26 mouse cellular contexts compared by ENCODE assay signal in genomic region chr9:50770011-50770410, GRCm38 (mm10). TPM values are rescaled to one million over a fixed set of nuclear protein-coding genes. Genes with fewer than 3 reads are reported as not detected.
DNase-seq lines count a peak whose midpoint lies in the region; ATAC-seq lines count a peak whose summit lies in the region.
"Had no signal": no experiment of that assay in that cellular context is flagged by ENCODE, and none has a peak within 500 bp of the region (broad histone marks: within the 10 kb centered on the region; RNA-seq: fewer than 3 reads in every experiment).

No protein-coding gene starts in this region.

- H3K4me3 ChIP-seq in heart, embryonic 13.5 days, result no peak overlapping the region
- H3K4me3 ChIP-seq: embryonic facial prominence, embryonic 13.5 days; erythroblast, embryonic 14.5 days; forebrain, embryonic 12.5 days; forebrain, embryonic 15.5 days; heart, embryonic 15.5 days; hindbrain, embryonic 12.5 days; hindbrain, embryonic 15.5 days had no signal

- H3K4me1 ChIP-seq in heart, embryonic 13.5 days, result peaks cover 31% of the 10 kb centered on the region

- intact Hi-C loops in heart, postnatal 36 days (cut with DNase I), result no loop called here
- intact Hi-C loops in heart, postnatal 25 days (cut with DNase I), result no loop called here

- H3K27me3 ChIP-seq in heart, embryonic 13.5 days (replicated peaks), result no peaks in the 10 kb centered on the region
- H3K27me3 ChIP-seq: embryonic facial prominence, embryonic 13.5 days; forebrain, embryonic 12.5 days; forebrain, embryonic 15.5 days; heart, embryonic 15.5 days; hindbrain, embryonic 12.5 days; hindbrain, embryonic 15.5 days had no signal

- DNase-seq in heart, adult 11 months, result peak; percentile 95
- DNase-seq in heart, postnatal 36 days, result no peak
- no peak for DNase-seq in heart, adult 9 months (ENCODE audit: low spot score in 2 of 2)
- peak; percentile 26 for DNase-seq in heart, postnatal 4 days
- DNase-seq in heart, postnatal 25 days (ENCODE audit: low spot score), result no peak
- DNase-seq: adrenal gland, adult 8-10 months; adrenal gland, postnatal 25 days; cerebellum, adult 11-12 months; cerebellum, adult 8-10 months; cerebellum, postnatal 10 days; cerebellum, postnatal 36 days; embryo, embryonic 11 days; gastrocnemius, postnatal 25 days; kidney, adult 2 months had no signal

- H3K27ac ChIP-seq in heart, embryonic 13.5 days (replicated peaks), result no peak overlapping the region
- H3K27ac ChIP-seq: embryonic facial prominence, embryonic 10.5 days; embryonic facial prominence, embryonic 13.5 days; forebrain, embryonic 12.5 days; forebrain, embryonic 15.5 days; heart, embryonic 15.5 days; hindbrain, embryonic 12.5 days; hindbrain, embryonic 15.5 days had no signal

- H3K36me3 ChIP-seq in heart, embryonic 13.5 days, result peaks cover 19% of the 10 kb centered on the region
- H3K36me3 ChIP-seq: forebrain, embryonic 12.5 days; forebrain, embryonic 15.5 days; heart, embryonic 15.5 days; hindbrain, embryonic 15.5 days had no signal

- no peaks in the 10 kb centered on the region for H3K9me3 ChIP-seq in heart, embryonic 13.5 days
- H3K9me3 ChIP-seq: embryonic facial prominence, embryonic 10.5 days; embryonic facial prominence, embryonic 13.5 days; forebrain, embryonic 12.5 days; forebrain, embryonic 15.5 days; heart, embryonic 15.5 days; hindbrain, embryonic 12.5 days; hindbrain, embryonic 15.5 days had no signal

- H3K4me2 ChIP-seq in heart, embryonic 13.5 days, result no peak overlapping the region
- H3K4me2 ChIP-seq: forebrain, embryonic 12.5 days; forebrain, embryonic 15.5 days; hindbrain, embryonic 12.5 days; hindbrain, embryonic 15.5 days had no signal

- ATAC-seq in heart, embryonic 13.5 days (ENCODE audit: extremely low read depth, insufficient number of reproducible peaks, low FRiP score, low TSS enrichment), result no peak
- ATAC-seq: activated CD4-positive, CD25-positive, alpha-beta regulatory T cell, adult 4 months; forebrain, embryonic 15.5 days; intestine, postnatal 0 days had no signal

- WGBS in heart, embryonic 13.5 days, result 69% methylated on average over 2 of the region's 2 CpGs

- H3K9ac ChIP-seq in heart, embryonic 13.5 days, result peak overlapping the region; percentile 50; the same call in 1 of the 2 replicates
- H3K9ac ChIP-seq: embryonic facial prominence, embryonic 13.5 days; forebrain, embryonic 12.5 days; forebrain, embryonic 15.5 days; heart, embryonic 15.5 days; hindbrain, embryonic 12.5 days; hindbrain, embryonic 15.5 days had no signal

RNA-seq across cellular contexts. Expression of gene Fdxacb1, which starts 2.0 kb away (rescaled TPM):
- 1 to 10 TPM; 6.0 to 6.6 TPM for total RNA-seq in heart, postnatal 36 days (2021)
- polyA plus RNA-seq in heart, embryonic 13.5 days (2015; fragmentation: Nextera tagmentation; extraction: Ambion mirVana), result 8.2 and 8.5 TPM in 2 replicates
- total RNA-seq in heart, postnatal 4 days (2021), result 1 to 10 TPM; 6.0 to 7.1 TPM
- total RNA-seq in heart, postnatal 25 days (2021), result 1 to 10 TPM; 5.1 to 5.2 TPM

RNA-seq across cellular contexts. Expression of gene Alg9, which starts 4.8 kb away (rescaled TPM):
- 1 to 10 TPM; 8.9 to 10.0 TPM for total RNA-seq in heart, postnatal 36 days (2021)
- 27.3 and 31.9 TPM in 2 replicates for polyA plus RNA-seq in heart, embryonic 13.5 days (2015; fragmentation: Nextera tagmentation; extraction: Ambion mirVana)
- total RNA-seq in heart, postnatal 4 days (2021), result 10 to 100 TPM; 14.2 to 14.8 TPM
- 10 to 100 TPM in 1 of 2 experiments, 1 to 10 TPM in 1; 9.9 to 11.6 TPM for total RNA-seq in heart, postnatal 25 days (2021)

RNA-seq across cellular contexts. Expression of gene 1110032A03Rik, which starts 5.3 kb away (rescaled TPM):
- total RNA-seq in heart, postnatal 36 days (2021), result 10 to 100 TPM in 1 of 2 experiments, 1 to 10 TPM in 1; 8.8 to 11.9 TPM
- 24.5 and 25.9 TPM in 2 replicates for polyA plus RNA-seq in heart, embryonic 13.5 days (2015; fragmentation: Nextera tagmentation; extraction: Ambion mirVana)
- total RNA-seq in heart, postnatal 4 days (2021), result 10 to 100 TPM; 10.3 to 11.2 TPM
- total RNA-seq in heart, postnatal 25 days (2021), result 10 to 100 TPM in 1 of 2 experiments, 1 to 10 TPM in 1; 8.9 to 10.3 TPM

RNA-seq across cellular contexts. Expression of gene Hspb2, which starts 17.9 kb away (rescaled TPM):
- total RNA-seq in heart, postnatal 36 days (2021), result 100 to 1,000 TPM; 132 to 137 TPM
- polyA plus RNA-seq in heart, embryonic 13.5 days (2015; fragmentation: Nextera tagmentation; extraction: Ambion mirVana), result 260 and 319 TPM in 2 replicates
- 100 to 1,000 TPM; 130 to 150 TPM for total RNA-seq in heart, postnatal 4 days (2021)
- 100 to 1,000 TPM; 141 to 154 TPM for total RNA-seq in heart, postnatal 25 days (2021)
- total RNA-seq: hematopoietic stem cell, adult 5-6 weeks had no signal
- polyA plus RNA-seq: erythroblast, embryonic 14.5 days; forebrain, embryonic 15.5 days had no signal

RNA-seq across cellular contexts. Expression of gene Cryab, which starts 18.9 kb away (rescaled TPM):
- 1,000 to 10,000 TPM; 2,657 to 2,874 TPM for total RNA-seq in heart, postnatal 36 days (2021)
- 1,022 and 1,124 TPM in 2 replicates for polyA plus RNA-seq in heart, embryonic 13.5 days (2015; fragmentation: Nextera tagmentation; extraction: Ambion mirVana)
- total RNA-seq in heart, postnatal 4 days (2021), result 1,000 to 10,000 TPM; 1,184 to 1,197 TPM
- 1,000 to 10,000 TPM; 2,218 to 2,599 TPM for total RNA-seq in heart, postnatal 25 days (2021)
- polyA plus RNA-seq: erythroblast, embryonic 14.5 days had no signal

Comparison
In these comparisons a context has a peak if more than half of its experiments do, and no peak if none do; other contexts are left out.
1. DNase-seq: peak in heart, adult 11 months (single experiment) and heart, postnatal 4 days (single experiment); none in heart, postnatal 36 days (0 of 2), heart, adult 9 months (0 of 2) and heart, postnatal 25 days (single experiment).